Mouse (Mus musculus) heart, postnatal 25 days (tissue): Measurements from ENCODE around the gene Zfp345. TPM values are rescaled to one million over a fixed set of nuclear protein-coding genes. Genes with fewer than 3 reads are reported as not detected.
"Not testable (repeated sequence)": the region's sequence is repeated elsewhere in the genome, so short reads cannot be mapped to it uniquely, and the experiment has no call there.

ENCODE experiments used
- DNase-seq: peaks from one replicate; pipeline ENCODE4 v3.0.0; 2022; ENCODE audit warnings: low spot score
- intact Hi-C: fragments of 180-260 bp; cut with DNase I; formaldehyde crosslinking; loops from one replicate; pipeline ENCODE4 v1.15.1; 2025
- total RNA-seq, 2 experiments: library from RNA; stranded (reverse); gene quantifications; 2 replicates each; pipeline ENCODE4 v1.2.3; 2021

The Zfp345 gene
- under 1 TPM; 0.10 to 0.11 TPM for total RNA-seq

DNA sequence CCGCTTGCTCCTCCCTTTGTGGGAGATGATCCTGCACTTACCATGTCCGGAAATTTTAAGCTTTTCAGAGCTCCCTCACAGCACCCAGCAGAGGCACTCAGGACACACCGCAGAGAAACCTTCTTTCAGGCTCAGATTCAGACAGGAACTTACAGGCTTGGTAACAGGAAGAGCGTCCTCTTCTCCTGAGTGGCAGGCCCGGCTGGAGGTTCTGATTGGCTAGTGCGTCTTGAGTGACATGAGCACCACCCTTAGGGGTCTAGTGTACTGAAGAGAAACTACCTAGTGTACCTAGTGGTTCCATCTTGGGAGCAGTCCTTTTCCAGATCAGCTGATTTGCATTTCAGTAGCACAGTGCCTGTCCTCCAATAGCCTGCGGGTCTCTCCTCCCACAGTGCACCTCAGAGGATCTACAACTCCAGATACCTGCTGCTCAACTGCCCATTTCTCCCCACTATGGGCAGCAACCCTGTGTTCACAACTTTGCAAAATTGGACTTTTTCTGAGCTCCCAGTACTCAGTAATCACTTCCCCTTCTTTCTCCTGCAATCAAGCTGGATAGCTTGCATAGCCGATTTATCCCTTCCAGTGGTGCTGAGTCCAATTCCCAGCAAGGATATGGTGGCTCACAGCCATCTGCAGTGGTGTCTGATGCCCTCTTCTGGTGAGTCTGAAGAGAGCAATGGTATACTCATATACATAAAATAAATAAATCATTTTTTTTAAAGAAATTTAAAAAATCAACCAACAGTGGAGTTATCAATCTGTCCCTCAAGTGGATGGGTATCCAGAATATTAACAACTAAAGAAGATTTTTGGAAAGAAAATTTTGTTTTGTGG lies at the start of gene Zfp345:
Gene Zfp345, minus strand, starts transcription at position 153 of the 840 bp plus-strand sequence.
- intact Hi-C loops, DNase-seq: not testable (repeated sequence)

DNA sequence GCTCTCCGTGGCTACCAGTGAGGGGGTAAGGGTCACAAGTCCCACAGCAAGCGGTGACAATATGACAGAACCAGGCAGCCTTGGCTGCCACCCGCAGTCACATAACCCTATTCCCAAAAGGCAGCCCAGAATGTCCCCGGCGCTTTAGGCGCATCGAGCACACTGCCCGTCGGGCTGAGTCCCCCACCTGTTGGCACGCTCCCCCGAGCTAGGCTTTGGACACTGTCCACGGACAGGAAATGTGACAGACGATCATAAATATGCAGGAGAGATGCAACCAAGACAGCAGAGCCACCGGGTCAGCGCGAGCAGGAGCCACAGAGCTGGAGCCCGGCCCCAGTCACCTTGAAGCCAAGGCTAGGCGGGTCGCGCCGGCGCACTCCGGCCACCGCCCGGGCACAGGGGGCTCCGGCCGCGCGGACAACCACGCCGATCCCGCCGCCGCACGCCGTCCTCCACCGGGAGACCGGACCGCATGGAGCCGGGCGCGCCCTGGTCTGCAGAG lies 40.9 kb upstream of the Zfp345 start:
- intact Hi-C loops = no loop called here
- DNase-seq = no peak

DNA sequence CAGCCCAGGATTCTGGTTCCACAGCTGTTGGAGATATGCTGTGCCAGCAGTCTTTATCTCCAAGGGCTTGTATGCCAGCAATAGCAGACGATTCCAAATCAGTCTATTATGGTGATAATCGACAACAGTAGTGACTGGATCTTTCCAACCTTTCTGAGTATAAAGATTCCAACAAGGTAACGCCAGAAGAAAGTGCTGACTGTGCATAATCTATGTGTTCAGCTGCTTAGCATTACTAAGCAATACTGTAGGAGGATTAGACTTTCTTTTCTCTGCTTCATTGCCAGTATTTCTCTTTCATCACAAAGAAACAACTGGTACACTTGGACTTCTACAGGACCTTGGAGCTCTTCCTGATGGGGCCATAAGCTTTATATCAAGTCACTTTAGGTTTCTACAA lies 27.9 kb upstream of the Zfp345 start:
- intact Hi-C loops = no loop called here
- DNase-seq = no peak

DNA sequence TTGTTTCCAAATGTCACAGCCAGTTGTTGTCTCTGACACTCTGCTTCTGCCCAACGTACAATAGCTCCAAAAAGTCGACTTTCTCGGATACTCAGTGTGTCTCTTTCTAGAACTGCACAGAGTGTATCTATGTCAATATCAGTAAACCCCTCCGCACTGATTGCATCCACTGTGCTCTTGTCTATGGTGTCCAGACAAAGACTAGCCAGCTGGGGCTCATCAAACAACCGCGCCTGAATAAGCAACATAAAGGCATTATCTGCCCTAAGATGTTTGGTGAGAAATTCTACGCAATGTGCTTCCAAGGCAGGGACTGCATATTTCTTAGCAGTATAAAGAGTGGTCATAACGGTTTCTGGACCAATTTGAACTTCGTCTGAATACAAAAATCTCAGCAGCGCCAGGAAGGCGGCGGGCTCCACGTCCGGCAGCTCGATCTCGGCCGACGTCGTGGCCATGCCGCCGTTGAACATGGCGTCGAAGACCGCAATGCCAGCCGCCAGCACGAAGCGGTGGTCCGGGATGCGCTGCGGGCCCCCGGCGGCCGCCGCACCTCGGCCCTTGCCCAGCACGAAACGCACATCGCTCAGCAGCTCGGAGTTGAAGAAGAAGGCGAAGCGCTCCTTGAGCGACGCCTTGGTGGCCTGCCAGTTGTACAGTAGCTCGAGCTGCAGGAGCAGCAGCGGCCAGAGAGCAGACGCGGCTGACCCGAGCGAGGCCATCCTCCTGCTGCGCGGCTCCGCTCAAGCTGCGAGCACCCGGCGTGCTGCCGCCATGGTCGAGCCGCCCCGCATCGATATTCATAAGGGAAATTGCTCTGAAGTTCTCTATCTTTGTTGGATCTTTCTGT lies 15.5 kb upstream of the Zfp345 start:
- intact Hi-C loops = not testable (repeated sequence)

DNA sequence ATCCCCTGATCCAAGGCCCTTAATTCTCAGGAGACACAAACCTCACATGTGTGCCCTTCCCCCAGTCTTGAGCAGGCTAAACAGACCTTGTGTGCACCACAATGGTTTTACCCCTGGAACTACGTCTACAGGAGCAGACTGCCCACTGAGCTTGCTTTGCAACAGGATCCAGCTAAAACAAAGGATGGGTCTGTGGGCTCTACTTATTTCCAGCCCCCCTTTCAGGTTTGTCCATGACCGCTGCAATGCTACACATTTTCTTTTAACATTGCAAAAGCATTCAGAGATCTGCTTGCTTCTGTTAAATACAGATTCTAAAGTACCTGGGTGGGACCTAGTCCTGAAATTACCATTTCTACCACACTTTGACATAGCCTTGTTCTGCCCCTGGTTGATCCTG lies 8.1 kb upstream of the Zfp345 start:
- intact Hi-C loops = no loop called here
- DNase-seq = no peak

More for the DNA sequence above, 15.5 kb upstream of the Zfp345 start:
- not testable (repeated sequence) for DNase-seq

DNA sequence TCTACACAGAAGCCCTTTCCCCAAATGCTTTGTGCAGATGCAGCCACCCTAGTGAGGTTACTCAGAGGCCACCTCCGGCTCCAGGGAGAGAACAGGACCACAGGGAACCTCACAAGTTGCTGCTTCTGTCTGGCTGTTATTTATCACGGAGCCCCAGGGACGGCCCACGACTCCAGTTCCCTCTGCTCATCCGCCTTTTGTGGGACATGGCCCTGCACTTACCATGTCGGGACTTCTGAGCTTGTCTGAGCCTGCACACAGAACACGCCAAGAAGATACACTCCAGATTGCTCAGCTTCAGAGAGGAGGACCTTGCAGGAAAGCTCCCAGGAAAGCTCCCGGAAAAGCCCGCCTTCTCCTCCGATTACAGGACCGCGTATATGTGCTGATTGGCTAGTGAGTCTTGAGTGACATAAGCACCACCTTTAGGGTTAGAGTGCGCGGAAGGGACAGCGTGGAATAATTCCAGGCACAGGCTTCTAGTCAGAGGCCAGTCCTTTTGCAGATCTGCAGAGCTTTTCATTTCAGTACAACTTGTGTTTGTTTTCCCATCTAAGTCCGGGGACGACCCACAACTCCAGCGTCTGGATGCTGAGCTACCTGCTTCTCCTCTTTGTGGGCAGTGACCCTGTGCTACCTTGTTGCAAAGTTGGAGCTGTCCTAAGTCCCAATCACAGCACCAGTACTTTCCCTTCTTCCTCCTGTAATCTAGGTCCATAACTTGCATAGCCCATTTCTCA lies 33.5 kb downstream of the Zfp345 start, which contains the start of gene Zfp442:
Gene Zfp442, minus strand, starts transcription at position 307 of the 740 bp plus-strand sequence.
- intact Hi-C loops = not testable (repeated sequence)

DNA sequence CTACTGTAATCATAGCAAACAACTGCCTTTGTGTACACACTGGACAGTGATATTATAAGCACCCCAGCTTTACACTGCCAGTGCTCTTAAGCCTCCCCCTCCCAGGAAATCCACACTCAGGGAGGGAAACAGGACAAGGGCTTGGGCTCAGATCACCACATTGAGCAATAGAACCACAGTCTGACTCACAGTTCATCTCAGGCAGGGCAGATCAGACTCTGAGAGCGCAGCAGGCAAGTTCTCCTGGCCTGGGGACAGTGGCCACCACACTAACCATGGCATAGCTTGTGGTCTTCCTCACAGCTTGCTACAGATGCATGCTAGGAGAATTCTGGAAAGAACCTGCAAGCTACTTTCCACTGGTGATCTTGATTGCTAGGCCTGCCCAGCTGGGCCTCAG lies 45.8 kb downstream of the Zfp345 start:
- DNase-seq, intact Hi-C loops: not testable (repeated sequence)

More for the DNA sequence above, 33.5 kb downstream of the Zfp345 start, which contains the start of gene Zfp442:
- DNase-seq = peak; percentile 41

Other genes starting within 250 kb of the Zfp345 start
- 1 to 10 TPM; 2.2 TPM for gene Gm21994, start 229.5 kb downstream of the Zfp345 start, total RNA-seq
- gene Gm14124, start 227.6 kb downstream of the Zfp345 start, total RNA-seq = under 1 TPM; 0.08 to 0.10 TPM
- 1 to 10 TPM; 1.9 to 2.0 TPM for gene Gm10130, start 161.4 kb downstream of the Zfp345 start, total RNA-seq
- gene 3300002I08Rik, start 122.3 kb downstream of the Zfp345 start, total RNA-seq = 1 to 10 TPM; 2.2 to 2.9 TPM
- gene Zfp442, start 33.6 kb downstream of the Zfp345 start, total RNA-seq = 1 to 10 TPM; 5.8 to 6.0 TPM
- not detected for gene Cst7, start 85.3 kb upstream of the Zfp345 start, total RNA-seq
- 10 to 100 TPM; 52.0 to 55.7 TPM for gene Apmap, start 123.5 kb upstream of the Zfp345 start, total RNA-seq
- 100 to 1,000 TPM; 217 to 247 TPM for gene Acss1, start 183.4 kb upstream of the Zfp345 start, total RNA-seq
- gene Vsx1, start 204.3 kb upstream of the Zfp345 start, total RNA-seq = under 1 TPM in 1 of 2 experiments, not detected in 1; 0.10 TPM